Mouse (Mus musculus): ENCODE results near the gene Pip5k1a.

DNA sequence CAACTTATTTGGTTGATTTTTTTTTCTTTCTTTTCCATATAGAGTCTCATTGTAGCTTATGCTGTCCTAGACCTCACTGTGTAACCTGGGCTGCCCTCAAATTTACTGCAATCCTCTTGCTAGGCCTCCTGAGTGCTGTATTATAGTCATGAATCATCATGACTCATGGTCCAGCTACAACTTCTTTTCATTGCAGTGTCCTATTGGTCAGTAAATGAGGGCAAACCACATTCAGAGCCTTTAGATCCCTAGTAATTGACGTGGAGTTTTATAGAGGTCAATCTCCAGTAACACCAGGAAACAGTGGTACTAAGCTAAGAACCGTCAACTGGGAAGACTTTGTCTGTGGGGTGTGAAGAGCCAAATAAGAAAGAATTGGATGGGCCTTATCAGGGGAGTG lies 11.0 kb upstream of the Pip5k1a start:
- TF ChIP-seq CTCF (IDR thresholded peaks at IDR 0.05) (no peak), POLR2A (IDR thresholded peaks at IDR 0.05; ENCODE audit: insufficient read depth, low read depth, low read length) (no peak), EP300 (IDR thresholded peaks at IDR 0.05; ENCODE audit: insufficient read depth, low read depth, low read length) (no peak)

All from heart, adult 2 months (tissue).